Mouse (Mus musculus) neural tube, embryonic 10.5 days (tissue): ENCODE results near the gene Rcn3.
"Not testable (repeated sequence)": the region's sequence is repeated elsewhere in the genome, so short reads cannot be mapped to it uniquely, and the experiment has no call there.

ENCODE experiments used
- DNase-seq: peaks from one replicate; pipeline ENCODE4 v3.0.0-alpha.2; 2017; ENCODE audit warnings: low spot score; ENCODE audit errors: extremely low spot score

Gene Rcn3

GRCm38 (mm10) chr7:45124224-45125143, 32.5 kb upstream of the Rcn3 start, which contains the start of gene Rps11:
Rps11 (minus strand) TSS chr7:45124439.
- peak; percentile 100 for DNase-seq

GRCm38 (mm10) chr7:45123186-45123570, 31.2 kb upstream of the Rcn3 start:
- no peak for DNase-seq

- no peak for DNase-seq
Observed at GRCm38 (mm10) chr7:45122561-45123185, 30.7 kb upstream of the Rcn3 start.

- no peak for DNase-seq
Observed at GRCm38 (mm10) chr7:45121966-45122365, 29.9 kb upstream of the Rcn3 start.

- no peak for DNase-seq
Observed at GRCm38 (mm10) chr7:45121404-45121803, 29.4 kb upstream of the Rcn3 start.

GRCm38 (mm10) chr7:45119780-45120709, 28.0 kb upstream of the Rcn3 start:
- DNase-seq: no peak

GRCm38 (mm10) chr7:45118336-45118735, 26.3 kb upstream of the Rcn3 start:
- no peak for DNase-seq

- no peak for DNase-seq
Observed at GRCm38 (mm10) chr7:45117566-45117965, 25.5 kb upstream of the Rcn3 start.

- no peak for DNase-seq
Observed at GRCm38 (mm10) chr7:45113476-45113875, 21.5 kb upstream of the Rcn3 start.

GRCm38 (mm10) chr7:45112529-45112928, 20.5 kb upstream of the Rcn3 start:
- no peak for DNase-seq

GRCm38 (mm10) chr7:45111940-45112339, 19.9 kb upstream of the Rcn3 start:
- DNase-seq: no peak

GRCm38 (mm10) chr7:45110089-45110488, 18.1 kb upstream of the Rcn3 start:
- not testable (repeated sequence) for DNase-seq

- no peak for DNase-seq
Observed at GRCm38 (mm10) chr7:45107052-45107645, 15.1 kb upstream of the Rcn3 start.

GRCm38 (mm10) chr7:45106441-45106840, 14.4 kb upstream of the Rcn3 start:
- DNase-seq: peak; percentile 44

- DNase-seq: no peak
Observed at GRCm38 (mm10) chr7:45105491-45105890, 13.5 kb upstream of the Rcn3 start.

GRCm38 (mm10) chr7:45104941-45105340, 12.9 kb upstream of the Rcn3 start:
- no peak for DNase-seq

GRCm38 (mm10) chr7:45103652-45104180, 11.7 kb upstream of the Rcn3 start, which contains the start of gene Fcgrt:
Fcgrt (minus strand) TSS chr7:45103851.
- DNase-seq: no peak

GRCm38 (mm10) chr7:45102940-45103585, 11.0 kb upstream of the Rcn3 start:
- no peak for DNase-seq

- DNase-seq: no peak
Observed at GRCm38 (mm10) chr7:45102441-45102840, 10.4 kb upstream of the Rcn3 start.

- DNase-seq: no peak
Observed at GRCm38 (mm10) chr7:45100046-45100445, 8.0 kb upstream of the Rcn3 start.
